Mouse (Mus musculus) G1E (cell line): ENCODE data around the gene Myh6.

ENCODE experiments used
- CTCF ChIP-seq: IDR thresholded peaks from 2 replicates; pipeline ENCODE4 v1.5.1; 2012; ENCODE audit warnings: low read depth, low read length, inconsistent platforms, mixed read lengths
- GATA1 ChIP-seq: IDR thresholded peaks from 2 replicates; pipeline ENCODE4 v1.6.1; 2012; ENCODE audit warnings: borderline replicate concordance, low read length, inconsistent platforms, mixed read lengths
- POLR2AphosphoS5 ChIP-seq: IDR thresholded peaks from 2 replicates; pipeline ENCODE4 v1.6.1; 2012; ENCODE audit warnings: low read depth, low read length, inconsistent platforms; ENCODE audit not compliant: insufficient replicate concordance
- TAL1 ChIP-seq: conservative IDR thresholded peaks from 2 replicates; pipeline ENCODE4 v1.6.1; 2012; ENCODE audit warnings: low read depth, low read length, inconsistent platforms, mixed read lengths

DNA sequence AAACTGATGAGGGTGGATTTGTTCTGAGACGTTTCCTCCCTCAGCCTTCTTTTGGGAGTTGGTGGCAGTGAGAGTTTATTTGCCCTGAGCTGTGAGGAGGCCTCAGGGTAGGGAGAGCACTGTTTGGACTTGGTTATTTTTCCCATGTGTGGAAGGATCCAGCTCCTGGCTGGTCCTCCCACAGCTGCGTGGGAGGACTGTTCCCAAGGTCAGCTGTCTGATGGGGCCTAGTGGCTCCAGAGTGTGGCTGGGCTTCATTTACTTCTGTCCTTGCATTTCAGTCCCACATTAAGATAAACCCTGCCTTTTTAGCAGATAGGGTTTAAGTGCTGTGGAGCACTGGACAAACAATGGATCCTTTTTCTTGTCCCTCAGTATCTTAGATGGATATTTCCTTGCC, 69.3 kb downstream of the Myh6 start:
- TF ChIP-seq CTCF (no peak), GATA1 (no peak), POLR2AphosphoS5 (no peak), TAL1 (no peak)
